Mouse (Mus musculus) 416B (cell line): ENCODE data around the gene Pmp22.
A peak's percentile ranks its signal among the peaks of the same experiment; 100 is the strongest.

Source experiments
- DNase-seq: peaks from one replicate; pipeline ENCODE4 v3.0.0; 2011; ENCODE audit warnings: low read depth

The Pmp22 gene

DNA sequence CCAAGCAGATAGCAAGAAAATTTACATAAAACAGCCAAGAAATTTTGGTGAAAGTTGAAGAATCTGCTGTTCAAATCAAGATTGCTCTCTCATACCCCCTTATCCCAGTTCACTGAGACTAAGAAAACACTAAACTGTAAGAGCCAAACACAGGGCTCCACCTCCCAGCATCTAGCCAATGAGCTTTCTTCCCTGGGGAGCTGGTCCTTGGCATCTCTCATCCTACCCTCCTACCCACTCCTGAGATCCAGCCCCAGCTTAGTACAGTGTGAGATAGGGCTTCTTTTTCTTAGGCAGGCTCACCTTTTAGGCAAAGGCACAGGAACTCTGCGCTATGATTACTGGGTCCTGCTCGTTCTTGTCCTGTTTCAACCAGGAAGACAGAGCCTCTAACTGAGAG lies 34.0 kb downstream of the Pmp22 start:
- DNase-seq, result no peak

DNA sequence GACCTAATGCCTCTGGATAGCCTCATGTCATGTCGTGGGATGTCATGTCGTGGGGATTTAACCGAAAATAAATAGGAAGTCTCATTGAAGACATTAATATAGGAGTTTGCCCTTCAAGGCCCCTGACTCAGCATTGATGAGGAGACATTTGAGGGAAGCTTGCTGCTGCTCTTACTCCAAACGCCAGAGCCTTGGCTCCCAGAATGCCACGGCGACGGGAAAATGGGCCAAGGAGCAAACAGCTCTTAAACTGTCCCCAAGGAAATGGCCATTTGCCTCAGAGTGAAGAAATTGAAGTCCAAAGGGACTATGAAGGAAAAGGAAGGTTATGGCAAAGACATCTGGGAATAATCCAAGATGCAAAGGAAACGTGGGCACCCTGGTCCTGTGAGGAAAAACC lies 34.8 kb downstream of the Pmp22 start:
- DNase-seq, result no peak

DNA sequence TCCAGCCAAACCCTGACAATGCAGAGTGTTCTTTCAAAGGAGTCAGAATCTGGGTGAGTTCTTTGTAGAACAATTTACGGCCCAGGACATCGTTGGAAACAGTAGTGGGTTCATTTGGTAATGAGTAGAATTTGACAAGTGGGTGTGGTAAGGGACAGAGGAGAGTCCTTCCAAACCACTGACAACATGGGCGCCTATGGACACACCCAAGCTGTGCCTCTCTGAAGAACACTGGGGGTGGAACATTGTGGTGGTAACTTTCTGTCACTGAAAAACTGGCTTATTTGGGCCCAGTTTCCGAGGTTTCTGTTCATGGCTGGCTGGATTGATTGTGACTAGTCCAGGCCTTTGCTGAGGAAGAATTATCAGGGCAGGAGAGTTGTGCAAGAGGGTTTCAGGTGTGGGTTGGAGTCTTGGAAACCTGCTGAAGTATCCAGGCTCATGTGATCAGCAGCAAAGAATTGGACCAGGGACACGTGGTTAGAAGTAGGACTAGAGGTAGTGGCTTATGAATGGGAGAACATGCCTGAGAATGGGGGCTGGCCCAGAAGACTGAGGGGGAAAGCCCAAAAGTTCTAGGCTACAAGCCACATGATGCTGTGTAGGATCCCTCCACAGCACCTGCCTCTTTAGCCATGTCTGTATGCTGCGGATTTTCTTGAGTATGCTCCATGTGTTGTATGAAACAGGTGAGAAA lies 35.4 kb downstream of the Pmp22 start:
- DNase-seq, result no peak

DNA sequence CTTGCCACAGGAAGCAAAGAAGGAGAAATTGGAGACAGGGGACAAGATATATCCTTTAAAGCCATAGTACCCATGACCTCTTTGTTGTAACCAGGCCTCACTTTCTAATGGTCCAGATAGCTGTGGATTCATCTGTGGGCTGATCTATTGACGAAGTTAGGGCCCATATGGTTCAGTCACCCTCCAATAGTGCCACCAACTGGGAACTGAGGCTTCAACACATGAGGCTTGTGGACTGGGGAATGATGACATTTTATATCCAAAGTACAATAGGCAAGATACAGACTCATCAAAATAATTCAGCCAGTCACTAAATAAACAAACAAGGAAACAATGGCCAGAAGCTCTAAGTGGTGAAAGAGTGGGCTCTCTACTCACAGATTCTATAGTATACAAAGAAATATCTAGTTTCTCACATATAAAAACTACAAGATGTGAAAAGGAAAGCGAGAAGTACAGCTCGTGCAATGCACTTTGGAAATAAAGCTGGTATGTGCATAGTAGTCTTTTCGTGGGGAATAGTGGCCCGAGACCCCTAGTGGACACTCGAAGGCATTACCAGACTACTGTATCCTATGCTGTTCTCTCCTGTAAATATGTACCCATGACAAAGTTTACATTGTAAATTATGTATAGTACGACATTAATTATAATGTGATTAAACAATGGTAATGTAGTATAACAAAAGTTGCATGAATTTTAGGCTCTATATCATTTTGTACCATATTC lies 36.1 kb downstream of the Pmp22 start:
- DNase-seq, result peak; percentile 36

DNA sequence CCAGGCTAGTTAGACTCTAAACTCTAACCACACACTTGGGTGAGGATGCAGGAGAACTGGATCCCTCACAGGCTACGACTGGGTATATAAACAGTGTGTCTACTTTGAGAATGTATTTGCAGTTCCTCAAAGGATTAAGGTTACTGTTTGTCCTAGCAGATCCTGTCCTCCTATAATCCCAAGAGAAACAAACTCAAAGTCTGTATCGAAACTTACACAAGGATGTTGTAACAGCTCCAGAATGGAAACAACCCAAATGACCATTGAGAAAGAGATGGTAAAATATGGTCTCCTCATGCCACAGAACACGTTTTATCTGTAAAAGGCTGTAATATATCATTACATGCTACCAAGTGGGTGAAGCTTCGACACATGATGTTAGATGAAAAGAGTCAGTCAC lies 39.0 kb downstream of the Pmp22 start:
- no peak for DNase-seq

DNA sequence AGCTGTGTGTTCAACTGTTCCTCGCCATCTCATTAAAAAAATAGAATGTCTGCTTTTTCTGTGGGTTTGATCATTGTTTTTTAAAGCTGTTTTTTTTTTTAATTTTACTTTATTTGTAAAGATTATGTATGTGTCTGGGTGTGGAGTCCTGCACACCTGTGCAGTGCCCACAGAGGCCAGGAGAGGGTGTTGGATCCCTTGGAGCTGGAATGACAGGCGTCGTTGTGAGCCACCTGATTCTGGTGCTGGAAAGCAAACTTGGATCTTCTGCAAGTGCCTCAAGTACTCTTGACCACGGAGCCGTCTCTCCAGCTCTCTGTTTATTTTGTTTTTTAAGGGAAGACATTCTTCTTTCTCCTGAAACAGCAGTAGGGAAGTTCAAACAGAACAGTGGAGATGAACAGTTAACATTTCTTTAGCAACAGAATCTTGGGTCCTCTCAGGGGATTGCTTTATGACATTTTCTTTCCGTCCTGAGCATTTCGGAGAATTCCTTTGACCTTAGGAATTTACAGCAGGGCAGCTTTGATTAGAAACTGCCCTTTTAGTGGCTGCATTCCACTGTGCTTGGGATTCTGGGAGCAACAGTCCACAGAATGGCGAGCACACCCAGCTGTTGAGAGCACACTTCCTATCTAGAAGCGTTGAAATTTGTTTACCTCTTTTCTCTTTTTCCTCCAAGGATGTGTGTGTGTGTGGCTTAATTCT lies 39.9 kb downstream of the Pmp22 start:
- DNase-seq, result no peak

DNA sequence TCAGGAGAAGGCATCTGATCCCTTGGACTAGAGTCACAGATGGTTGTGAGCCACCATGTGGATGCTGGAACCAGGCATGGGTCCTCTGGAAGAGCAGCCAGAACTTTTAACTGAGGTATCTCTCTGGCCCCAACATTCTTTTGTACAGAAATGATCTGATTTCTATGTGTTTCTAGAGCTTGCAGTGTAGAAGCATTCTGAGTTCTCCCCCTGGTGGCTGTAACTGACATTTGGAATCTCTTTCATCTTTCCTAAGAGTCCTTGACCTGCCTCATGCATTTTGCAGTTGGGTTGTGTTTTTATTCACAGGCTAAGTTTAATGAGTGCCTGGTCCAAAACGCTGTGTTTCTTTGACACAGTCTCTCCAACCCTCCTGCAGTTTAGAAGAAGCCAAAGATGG lies 43.2 kb downstream of the Pmp22 start:
- peak; percentile 20 for DNase-seq

DNA sequence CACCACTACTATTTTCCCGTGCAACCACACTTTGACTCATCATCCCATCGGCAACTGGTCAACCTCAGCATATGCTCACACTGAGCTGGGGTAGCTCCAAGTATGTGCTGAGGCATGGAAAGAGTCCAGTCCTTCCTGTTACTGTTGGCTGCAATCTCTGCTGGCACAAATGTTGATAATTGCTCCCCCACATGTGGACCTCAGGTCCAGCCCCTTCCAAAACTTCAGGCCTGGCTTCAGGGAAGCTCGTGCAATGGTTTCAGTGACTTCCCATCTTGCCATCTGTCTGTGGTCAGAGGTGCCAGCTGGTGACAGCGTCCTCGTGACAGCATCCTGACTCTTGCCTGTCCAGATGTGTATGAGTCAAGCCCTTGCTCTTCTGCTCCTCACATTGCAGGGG lies 44.8 kb downstream of the Pmp22 start:
- peak; percentile 6 for DNase-seq

DNA sequence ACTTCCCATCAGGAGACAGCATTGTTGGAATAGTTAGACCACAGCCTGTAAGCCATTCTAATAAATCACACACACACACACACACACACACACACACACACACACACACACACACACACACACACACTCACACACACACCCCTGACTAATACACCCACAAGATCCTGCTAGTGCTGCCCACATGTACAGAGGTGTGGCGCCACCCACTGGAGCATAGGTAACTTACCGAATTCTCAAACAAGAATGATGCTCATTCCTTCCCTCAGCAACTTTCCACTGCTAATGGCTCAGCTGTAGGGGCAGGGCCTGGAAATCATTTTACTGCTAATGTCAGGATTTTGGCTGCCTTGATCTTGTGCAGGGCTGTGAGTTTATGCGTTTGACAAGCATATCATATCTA lies 46.5 kb downstream of the Pmp22 start:
- DNase-seq, result peak; percentile 49

DNA sequence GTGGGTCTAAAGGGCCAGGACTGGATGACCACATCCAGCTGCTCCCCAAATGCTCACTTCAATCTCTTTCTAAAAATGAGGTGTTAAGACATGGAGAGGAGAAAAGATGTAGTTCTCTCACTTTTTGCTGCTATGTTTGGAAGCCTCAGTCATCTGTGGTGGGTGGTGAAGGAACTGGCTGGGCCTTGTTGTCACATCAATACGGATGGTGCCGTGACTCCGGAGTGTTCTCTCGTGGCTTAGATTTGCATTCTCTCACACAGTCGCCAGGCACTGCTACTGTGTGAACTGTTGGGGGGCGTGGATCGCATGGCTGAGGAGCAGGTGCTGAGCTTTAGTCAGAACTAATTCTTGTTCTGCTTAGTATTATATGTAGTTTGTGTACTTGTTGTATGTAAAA lies 47.6 kb downstream of the Pmp22 start:
- DNase-seq, result no peak

DNA sequence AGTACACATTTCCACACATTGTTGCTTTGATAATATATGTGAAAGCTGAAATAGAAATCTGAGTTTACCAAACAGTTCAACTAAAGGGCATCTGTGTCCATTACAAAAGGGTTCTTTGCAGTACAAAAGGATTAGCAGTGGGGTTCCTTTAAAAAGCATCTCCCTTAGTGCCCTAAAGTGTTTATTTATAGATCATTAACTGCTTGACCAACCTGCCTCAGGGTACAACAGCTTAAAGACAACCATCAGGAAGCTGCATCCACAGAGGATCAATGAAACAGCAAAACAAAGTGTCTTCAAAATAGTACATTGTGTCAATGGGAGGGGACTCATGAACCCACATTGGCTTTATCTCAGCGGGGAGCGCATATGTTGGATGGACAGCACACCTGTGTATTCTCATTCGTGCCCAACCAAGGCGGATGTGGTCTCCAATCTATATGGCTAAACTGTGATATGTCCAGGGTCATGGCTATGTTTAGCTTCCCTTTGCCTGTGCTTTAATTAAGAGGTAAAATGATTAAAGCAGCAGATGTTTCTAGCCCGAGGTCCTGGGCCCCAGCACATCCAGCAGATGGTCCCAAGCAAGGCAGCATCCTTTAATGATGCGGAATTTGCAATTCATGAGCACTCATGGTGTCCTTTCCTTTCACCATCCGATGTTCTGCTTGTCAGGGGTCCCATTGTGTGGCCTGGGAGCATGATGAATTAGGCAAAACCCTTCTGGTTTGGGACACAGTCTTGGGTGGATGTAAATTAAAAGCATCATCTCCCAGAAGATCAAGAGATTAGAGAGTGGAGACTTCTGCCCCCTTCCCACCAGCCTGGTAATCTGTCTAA lies 51.7 kb downstream of the Pmp22 start:
- DNase-seq, result no peak

DNA sequence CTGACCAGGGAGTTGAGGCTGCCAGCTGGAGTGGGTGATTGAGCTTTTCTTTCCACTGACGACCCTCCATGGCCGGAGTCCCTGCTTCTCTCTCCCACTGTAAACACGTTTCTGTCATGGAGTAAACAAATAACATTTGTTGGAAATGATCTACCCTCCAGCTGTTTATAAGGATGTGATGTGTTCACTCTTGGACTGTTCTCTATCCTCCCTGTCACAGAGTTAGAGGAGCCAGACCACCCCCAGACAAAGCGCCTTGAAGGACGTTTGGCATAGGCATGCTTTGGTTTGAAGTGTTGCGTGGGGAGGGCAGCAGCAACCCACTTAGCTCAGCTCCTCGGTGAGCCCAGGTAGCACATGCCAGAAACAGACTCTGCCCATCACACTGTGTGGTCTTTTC lies 60.0 kb downstream of the Pmp22 start:
- no peak for DNase-seq

DNA sequence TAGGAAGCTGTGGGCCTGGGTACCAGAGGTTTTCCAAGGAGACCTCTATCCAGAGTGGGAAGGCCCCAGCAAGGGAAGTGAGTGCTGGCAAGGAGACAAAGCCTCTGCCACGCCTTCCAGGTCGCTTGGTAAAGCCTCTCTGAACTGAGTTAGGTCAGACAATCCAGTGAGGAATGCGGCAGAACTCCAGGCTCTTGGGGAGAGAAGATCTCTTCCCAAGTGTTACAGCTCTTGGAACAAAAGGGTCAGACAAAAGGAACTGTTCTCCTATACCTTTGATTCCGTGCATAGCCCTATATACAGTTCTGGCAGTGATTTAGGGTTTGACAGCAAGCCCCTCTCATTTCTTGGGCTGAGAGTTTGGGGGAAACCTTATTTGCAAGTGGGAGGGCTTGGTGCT lies 69.3 kb downstream of the Pmp22 start:
- DNase-seq, result no peak

DNA sequence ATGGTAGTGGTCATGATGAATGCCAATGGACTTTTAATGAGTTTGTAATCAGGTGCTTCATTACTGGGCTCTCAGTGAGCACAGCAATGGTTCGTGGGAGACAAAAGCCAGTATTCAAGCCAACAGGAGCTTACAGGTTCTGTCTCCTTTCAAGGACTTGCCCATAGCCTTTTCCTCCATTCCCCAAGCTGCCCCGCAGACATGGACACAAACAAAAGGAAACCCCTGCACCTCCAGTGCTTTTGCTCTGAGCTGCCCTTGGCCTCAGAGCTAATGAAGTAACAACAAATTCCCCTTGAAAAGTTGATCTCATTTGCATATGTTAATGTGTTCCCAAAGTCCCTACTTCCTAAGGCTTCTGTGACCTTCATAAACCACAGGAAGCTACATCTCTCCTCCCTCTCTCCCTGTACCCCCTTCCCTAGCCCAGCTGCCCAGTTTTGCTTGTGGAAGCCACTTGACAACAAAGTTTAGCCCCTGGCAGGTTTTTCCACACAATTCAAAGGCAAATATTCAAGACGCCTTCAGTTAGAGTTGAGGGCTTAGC lies 73.3 kb downstream of the Pmp22 start:
- DNase-seq, result no peak
